Mouse (Mus musculus) 3T3-L1 (cell line): ENCODE results near the gene 4430402I18Rik.

Experiments used
- DNase-seq: peaks from one replicate; pipeline ENCODE4 v3.0.0-alpha.2; 2015; ENCODE audit warnings: low read depth, low spot score

Gene 4430402I18Rik

DNA sequence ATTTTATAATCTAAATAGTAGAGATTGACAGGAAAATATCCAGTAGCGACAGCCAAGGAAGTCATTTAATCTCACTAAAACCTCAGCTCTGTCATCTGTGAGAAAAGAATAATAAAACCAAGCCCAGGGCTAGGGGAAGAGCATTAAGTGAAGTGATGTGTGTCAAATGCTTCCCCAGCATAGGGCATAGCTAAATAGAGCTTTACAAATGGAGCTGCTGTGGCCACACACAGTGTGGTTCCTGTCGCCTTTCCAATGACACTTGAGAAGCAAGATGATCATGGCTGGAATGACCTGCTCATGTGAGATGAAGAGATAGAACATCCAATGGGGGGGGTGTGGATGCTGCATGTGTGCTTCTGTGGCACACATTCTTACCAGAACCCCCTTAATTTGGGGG, 65.5 kb downstream of the 4430402I18Rik start:
- DNase-seq = no peak

DNA sequence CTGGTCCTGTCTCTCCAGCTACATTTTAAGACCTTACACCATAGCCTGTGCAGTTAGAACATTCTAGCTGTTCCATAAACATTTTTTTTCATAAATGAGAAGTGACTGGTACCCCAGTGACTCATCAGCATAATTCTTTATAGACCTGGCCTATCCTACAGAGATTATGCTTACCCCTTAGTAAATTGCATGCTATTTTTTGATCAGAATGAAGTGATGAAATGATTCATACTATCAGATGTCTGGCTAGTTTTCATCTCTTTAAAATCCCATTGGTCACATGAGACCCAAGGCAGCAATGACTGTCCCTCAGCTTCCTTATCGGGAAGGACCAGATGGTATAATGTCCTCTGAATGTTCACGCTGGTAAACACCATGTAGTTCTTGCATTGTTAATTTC, 66.8 kb downstream of the 4430402I18Rik start:
- DNase-seq = no peak

DNA sequence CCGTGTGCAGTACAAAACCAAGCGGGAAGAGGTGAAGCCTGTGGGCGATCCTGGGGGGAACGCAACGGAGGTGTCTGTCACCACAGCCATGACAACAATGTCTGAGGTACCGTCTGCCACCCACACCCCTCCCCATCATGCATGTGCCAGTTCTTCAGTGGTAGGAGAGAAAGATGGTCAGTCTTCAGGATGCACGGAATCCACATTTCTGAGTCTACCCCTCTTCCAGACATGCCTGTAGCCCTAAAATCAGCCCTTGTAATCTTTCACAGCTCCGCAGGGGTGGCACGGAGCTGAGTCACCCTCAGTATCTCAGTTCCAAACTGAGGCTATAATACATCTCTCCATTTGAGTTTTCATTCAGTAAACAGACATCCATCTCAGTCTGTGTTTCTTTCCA, 70.1 kb downstream of the 4430402I18Rik start:
- DNase-seq = no peak

DNA sequence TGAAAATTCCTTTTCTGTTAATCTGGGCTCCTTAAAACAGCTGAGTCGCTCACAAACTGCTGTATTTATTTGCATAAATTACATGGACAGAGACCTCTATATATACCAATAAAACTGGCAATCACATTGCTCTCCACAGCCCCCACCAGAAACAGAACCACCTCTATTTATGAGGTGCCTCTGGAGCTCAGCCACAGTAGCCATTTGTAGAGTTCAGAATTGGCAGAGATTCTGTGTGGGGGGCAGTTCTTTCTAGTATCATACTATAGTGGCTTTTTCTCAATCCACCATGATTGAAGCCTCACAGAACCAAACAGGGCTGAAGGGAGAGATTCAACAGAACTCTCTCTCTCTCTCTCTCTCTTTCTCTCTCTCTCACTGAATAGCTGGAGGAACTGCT, 71.0 kb downstream of the 4430402I18Rik start:
- no peak for DNase-seq

DNA sequence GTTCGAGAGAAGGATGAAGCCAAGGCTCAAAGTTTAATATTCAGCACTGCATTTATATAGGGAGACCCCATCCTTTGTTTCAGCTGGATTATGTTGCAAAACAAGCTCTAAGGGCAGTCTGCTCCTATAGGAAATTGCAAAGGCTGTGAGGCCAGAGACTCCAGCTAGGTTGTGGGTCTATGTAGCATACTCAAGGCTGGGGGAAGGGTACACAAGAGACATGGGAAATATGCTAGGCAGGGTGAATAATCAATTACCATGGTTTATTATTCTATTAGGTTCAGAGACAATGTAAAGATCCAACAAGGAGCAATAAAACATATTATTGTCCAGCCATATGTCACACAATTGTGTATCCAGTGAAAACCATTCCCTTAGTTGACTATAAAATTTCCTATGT, 75.7 kb downstream of the 4430402I18Rik start:
- no peak for DNase-seq

DNA sequence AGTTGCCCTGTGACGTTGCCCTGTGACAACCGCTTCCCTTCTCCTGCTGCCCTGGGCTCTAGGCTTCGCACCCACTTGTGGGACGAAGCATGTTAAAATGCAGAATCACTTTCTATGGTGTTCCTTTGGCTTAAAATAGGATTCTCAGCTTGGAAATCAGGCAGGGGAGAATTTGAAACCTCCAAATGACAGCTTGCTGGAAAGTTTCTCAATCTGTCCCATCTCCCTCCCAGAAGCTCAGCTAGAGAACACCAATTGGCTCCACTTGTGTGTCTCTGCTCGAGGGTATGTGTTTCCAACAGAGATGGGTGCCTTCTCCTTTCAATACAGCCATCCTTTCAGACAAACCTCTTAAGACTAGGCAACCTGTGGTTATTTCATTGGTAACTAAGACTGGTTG, 76.4 kb downstream of the 4430402I18Rik start:
- no peak for DNase-seq

DNA sequence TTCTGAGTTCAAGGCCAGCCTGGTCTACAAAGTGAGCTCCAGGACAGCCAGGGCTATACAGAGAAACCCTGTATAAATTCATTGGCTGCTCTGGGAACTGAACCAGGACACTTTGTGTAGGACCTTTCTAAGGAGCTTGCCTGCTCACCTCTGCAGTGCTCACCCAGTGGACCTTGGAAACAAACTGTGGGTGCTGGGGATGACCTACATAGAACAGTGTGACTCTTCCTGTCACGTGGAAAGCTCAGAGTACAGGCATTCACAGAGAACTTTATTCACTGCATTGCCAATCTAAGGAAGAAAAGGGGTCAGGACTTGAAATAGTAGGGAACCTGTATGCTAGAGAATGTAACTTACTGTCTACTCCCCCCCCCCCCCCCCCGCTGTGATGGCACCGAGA, 78.3 kb downstream of the 4430402I18Rik start:
- no peak for DNase-seq

DNA sequence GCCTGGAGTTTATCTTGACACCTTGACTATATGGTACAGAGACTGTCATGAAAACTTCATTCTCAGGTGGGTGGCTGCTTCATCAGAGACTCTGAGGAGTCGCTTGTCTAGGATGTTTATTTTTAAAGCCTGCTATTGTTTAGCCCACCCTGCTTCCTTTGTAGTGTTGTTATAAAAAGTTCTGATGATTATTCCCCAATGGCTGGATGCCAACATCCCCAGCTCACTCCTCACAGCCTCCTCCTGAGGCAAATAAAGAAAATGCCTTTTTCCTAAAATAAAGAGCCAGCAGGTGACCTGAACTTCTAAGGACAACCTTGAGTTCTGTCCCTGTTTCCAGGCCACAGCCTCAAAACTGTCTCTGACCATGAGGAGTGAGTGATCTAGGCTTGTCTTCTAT, 79.1 kb downstream of the 4430402I18Rik start:
- no peak for DNase-seq

DNA sequence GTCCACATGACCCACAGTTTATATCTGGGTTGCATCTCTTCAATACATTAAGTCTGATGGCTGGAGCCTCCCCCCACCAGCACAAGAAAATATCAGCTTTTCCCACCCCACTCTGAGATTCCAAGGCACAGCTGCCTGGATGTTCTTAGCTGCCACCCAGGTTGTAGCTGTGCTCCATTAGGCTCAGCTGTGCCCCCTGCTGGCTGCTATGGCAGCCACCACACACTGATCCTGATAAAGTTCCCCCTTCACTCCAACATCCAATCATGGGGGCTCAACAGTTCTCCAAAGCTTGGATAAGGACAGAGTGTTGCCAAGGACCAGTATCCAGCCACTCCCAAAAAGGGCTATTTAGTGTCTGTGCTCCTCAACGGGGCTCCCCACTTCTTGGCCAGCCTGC, 84.5 kb downstream of the 4430402I18Rik start:
- peak; percentile 39 for DNase-seq

DNA sequence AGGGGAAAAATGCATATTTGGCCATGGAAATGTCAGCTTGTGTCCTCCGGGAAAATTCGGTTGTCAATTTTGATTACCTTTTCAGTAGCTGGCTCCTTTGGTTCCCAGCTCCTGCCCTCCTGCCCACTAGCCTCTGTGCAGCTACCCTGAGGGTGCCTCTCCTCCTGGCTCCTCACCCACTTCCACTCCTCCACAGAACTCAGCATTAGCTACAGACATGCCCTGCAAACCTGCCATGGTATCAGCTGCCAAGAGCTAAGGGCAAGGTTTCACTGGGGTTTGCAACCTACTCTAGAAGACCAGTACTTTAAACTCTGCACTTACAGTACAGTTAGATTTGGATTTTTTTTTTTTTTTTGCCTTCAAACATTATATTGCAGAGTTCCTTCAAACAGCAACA, 88.1 kb downstream of the 4430402I18Rik start:
- DNase-seq = no peak

DNA sequence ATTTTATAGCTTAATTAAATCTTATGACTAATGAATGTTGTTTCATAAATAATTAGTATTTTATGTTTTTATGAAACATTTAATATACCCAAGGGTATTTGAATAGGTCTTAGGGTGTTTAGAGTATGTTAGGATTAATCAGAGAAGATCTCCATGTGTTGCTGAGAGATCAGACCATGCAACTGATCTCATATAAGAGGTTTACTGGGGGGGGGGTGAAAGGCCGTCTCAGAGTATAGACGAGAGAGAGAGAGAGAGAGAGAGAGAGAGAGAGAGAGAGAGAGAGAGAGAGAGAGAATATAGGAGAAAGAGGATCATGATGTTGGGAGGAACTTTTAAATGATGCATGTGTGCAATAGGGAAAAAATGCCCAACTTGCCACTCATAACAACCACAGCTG, 97.2 kb downstream of the 4430402I18Rik start:
- DNase-seq = no peak

DNA sequence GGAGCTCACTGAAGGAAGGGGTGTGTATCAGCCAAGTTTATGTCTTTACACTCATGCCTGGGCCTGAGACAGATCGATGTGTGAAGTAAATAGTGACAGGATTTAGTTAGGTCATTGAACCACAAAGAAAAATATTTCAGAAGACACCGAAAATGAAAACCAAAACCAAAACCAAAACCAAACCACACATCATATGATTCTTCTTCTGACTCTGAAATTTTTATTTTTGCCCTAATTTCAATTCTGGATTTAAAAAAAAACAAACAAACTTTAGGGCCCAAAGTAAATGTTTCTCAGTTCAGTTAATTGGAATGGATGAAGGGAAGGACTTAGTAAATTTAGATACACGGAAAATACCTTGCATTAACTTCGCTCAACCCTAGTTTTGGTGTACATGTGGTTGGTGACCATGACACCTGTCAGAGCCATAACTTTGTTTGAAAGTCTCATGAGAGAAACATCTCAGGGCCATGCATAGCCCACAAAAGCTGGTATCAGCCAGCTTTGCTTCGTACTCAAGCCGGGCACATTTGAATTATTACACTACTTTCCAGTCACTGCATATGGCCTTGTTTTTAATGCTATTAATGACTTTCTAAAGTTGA, 98.2 kb downstream of the 4430402I18Rik start:
- DNase-seq = no peak

DNA sequence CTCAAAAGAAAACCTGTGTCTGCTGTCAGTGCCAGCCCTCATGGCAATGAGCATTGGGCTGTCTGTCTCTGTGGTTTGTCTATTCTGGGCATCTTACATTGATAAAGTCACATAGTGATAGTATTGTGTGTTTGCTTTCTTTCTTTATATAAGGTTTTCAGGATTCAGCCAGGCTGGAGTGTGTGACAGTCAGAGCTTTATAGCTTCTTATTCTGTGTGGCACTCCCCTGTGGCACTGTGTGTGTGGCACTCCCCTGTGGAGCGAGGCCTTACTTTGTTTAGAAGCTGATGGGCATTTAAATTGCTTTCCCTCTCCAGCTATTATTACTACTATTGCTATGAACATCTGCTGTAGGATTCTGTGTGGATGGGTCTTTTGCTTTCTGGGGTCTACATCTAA, 102.1 kb downstream of the 4430402I18Rik start:
- no peak for DNase-seq

DNA sequence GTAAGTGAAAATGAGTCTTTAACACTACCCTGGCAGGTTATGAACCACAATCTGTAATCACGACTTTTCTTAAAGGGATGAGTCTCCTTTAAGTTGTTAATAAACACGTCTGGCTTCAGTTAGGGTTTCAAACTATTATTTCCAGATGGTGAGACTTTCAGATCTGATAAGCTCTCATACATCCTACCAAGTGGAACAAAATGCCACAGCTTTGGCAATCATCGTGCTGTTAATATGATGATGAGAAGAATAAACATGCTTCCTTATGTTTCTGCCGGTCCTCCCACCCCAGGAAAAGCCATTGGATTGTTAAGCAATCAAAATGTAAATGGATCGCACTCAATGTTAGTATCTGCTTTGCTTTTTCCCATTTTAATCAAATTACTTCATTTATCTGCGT, 102.6 kb downstream of the 4430402I18Rik start:
- no peak for DNase-seq

DNA sequence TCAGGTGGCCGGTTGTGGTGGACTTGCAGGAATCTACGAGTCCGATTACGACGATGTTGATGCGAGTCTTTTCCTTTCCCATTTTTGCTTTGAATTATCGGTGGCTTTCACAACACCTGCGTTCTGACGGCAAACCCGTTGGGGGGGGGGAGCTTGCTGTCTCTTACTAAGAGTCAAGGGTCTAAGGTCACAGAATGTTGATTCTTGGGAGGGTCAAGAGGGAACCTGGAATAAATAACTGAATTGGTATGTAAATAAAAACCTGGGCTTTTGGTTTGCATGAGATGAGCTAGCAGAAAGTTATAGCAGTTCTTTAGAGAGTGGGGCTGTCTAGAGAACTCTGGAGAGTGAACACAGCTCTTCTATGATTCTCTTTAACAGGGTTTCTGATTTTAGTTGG, 104.0 kb downstream of the 4430402I18Rik start:
- DNase-seq = no peak

DNA sequence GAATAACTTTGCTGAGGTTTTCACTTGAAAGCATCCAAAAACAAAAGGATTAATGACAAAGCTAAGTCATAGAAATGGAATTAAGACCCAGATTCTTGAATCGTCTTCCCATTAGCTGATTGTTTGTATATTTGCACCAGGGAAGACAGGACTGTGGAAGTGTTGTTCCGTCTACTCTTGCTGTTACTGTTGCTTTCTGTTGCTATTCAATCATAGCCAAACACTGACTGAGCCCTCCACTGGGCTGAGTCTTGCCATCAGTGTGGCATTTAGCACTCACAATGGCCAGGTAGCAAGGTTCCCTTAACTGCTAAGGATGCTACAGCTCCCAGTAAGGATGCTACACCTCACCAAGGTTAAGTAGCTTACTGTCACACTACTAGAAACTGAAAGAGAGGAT, 107.4 kb downstream of the 4430402I18Rik start:
- DNase-seq = no peak

DNA sequence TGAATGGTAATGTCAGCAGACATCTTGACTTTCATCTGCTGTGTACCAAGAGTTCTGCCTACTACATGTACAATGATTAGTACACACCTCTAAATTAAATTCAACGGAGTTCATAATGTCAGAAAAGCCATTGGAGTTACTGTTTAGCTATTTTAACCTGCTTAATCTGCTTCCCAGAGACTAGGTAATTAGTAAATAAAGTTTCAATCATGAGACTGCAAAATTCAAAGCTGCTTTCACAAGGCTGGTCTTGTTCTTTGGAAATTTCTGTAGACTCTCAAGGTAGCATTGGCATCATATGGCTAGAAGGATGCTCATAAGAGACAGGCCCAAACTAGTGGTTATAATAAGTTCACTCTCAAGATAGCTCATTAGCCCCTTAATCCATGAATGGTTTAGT, 112.8 kb downstream of the 4430402I18Rik start:
- DNase-seq = no peak

DNA sequence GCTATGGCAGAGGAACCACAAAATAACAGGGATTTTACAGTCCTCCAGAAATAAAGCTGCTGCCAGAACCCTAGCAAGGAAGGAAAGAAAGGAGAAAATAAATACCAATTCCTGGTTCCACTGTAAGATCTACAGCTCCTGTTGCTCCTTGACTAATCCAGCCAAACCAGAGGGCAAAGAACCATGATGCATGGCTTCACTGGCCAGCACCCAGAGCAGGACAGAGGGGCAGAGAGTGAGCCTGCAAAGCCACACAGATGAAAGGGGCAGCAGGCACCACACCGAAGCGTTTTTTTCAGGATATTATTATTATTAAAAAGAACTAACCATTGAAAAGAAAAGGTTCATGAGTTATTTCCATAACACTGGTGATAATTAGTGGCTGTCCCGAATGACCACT, 115.6 kb downstream of the 4430402I18Rik start:
- no peak for DNase-seq

DNA sequence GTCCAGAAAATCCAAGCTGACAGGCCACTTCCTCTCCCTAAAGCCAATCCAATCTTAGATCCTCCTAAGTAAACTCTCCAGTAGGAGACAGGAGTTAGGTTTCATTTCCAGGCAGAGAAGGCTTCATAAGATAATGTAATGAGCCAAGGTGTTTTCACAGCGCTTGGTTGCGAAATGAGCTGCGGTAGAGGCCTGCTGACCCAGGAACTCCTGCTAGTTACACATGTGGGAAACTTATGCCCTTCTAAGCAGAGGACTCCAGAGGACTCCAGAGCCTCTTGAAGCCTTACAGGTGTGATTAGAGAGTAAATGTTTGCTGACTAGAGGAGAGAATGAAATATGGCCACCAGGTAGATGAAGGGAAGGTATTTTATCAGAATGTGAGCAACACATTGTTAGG, 117.1 kb downstream of the 4430402I18Rik start:
- DNase-seq = no peak

DNA sequence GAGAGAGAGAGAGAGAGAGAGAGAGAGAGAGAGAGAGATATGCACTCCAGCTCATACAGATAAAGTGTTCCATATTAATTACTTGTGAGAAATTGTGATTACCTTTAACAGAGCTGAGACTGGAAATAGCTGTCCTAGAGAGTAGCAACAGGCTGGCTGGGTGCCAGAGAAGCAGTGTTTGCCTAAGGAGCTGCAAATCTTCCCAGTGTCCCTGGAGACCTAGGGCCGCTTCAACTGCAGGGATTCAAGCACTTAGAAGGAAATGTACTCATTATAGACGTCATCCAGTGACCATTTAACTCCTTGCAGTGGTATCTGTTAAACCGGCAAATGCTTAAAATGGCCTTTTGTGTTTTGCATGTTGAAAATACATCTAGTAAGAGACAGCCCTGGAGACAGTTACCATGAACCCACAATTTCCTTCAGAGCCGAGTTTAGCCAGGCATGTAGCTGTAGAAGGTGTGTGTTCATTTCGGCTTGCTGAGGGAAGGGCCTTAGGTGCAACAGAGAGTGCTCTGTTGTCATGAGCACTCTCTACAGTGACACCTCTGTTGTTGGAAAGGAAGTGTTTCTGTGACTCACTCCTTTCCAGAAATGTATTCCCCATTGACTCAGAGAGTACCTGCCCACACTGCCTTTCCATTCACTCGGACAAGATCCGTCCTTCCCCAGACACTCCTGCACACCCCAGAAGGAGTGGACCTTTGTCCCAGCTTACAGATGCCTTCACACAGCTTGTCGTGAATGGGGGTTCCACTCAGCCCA, 122.5 kb downstream of the 4430402I18Rik start:
- DNase-seq = peak; percentile 9
